Mouse (Mus musculus) kidney, adult 2 months (tissue): Measurements from ENCODE around the gene Klhl3.

Experiments used
- CTCF ChIP-seq: fragments of 200-500 bp; conservative IDR thresholded peaks from 2 replicates; pipeline ENCODE4 v1.5.1; 2011; ENCODE audit warnings: low read depth, mild to moderate bottlenecking, control low read depth, low read length, moderate library complexity, mixed read lengths; ENCODE audit not compliant: insufficient read depth, insufficient read length
- POLR2A ChIP-seq: fragments of 200-500 bp; IDR thresholded peaks from one replicate; pipeline ENCODE4 v1.6.1; 2011; ENCODE audit warnings: low read depth, low read length, control low read depth

- TF ChIP-seq CTCF (no peak), POLR2A (no peak)
Observed at GRCm38 (mm10) chr13:58112601-58113041, 771 bp downstream of the Klhl3 start.
